Mouse (Mus musculus): ENCODE results near the gene Chaf1b. TPM values are rescaled to one million over a fixed set of nuclear protein-coding genes. Genes with fewer than 3 reads are reported as not detected.

Gene Chaf1b
- polyA plus RNA-seq, 1 experiment from 2014 or later: 17.9 TPM

GRCm38 (mm10) chr16:93884722-93885113 is 1.0 kb downstream of the Chaf1b start:
- Histone ChIP-seq H3K36me3 (ENCODE audit: control insufficient read depth, insufficient read depth, low read length) (no peaks in the 10 kb centered on the region), H3K27ac (ENCODE audit: low read depth, low read length) (no peak overlapping the region), H3K9me3 (ENCODE audit: control insufficient read depth, low read length) (no peaks in the 10 kb centered on the region), H3K4me3 (ENCODE audit: low read length) (peak overlapping the region; percentile 84), H3K27me3 (replicated peaks; ENCODE audit: control insufficient read depth, insufficient read depth, low read length) (no peaks in the 10 kb centered on the region), H3K4me2 (ENCODE audit: low read length) (peak overlapping the region; percentile 98), H3K4me1 (ENCODE audit: control insufficient read depth, insufficient read depth, low read depth, low read length) (peaks cover 3% of the 10 kb centered on the region; the same call in 1 of the 2 replicates), H3K9ac (ENCODE audit: low read depth, low read length) (peak overlapping the region; percentile 71)
- 42% methylated on average over 5 of the region's 5 CpGs for WGBS
- no peak for ATAC-seq

GRCm38 (mm10) chr16:93888481-93888880 is 4.8 kb downstream of the Chaf1b start:
- 92% methylated on average over 6 of the region's 6 CpGs for WGBS
- ATAC-seq: no peak
- H3K4me3 ChIP-seq (ENCODE audit: low read length): no peak overlapping the region
- H3K36me3 ChIP-seq (ENCODE audit: control insufficient read depth, insufficient read depth, low read length): no peaks in the 10 kb centered on the region
- H3K9me3 ChIP-seq (ENCODE audit: control insufficient read depth, low read length): no peaks in the 10 kb centered on the region
- H3K4me1 ChIP-seq (ENCODE audit: control insufficient read depth, insufficient read depth, low read depth, low read length): 0 out of 2 replicates have a peak, but pooled peaks cover 3% of the 10 kb centered on the region
- H3K27ac ChIP-seq (ENCODE audit: low read depth, low read length): no peak overlapping the region
- H3K4me2 ChIP-seq (ENCODE audit: low read length): no peak overlapping the region
- no peak overlapping the region for H3K9ac ChIP-seq (ENCODE audit: low read depth, low read length)
- no peaks in the 10 kb centered on the region for H3K27me3 ChIP-seq (replicated peaks; ENCODE audit: control insufficient read depth, insufficient read depth, low read length)

- no peaks in the 10 kb centered on the region for H3K9me3 ChIP-seq (ENCODE audit: control insufficient read depth, low read length)
- H3K36me3 ChIP-seq (ENCODE audit: control insufficient read depth, insufficient read depth, low read length): no peaks in the 10 kb centered on the region
- no peak overlapping the region for H3K9ac ChIP-seq (ENCODE audit: low read depth, low read length)
- H3K4me1 ChIP-seq (ENCODE audit: control insufficient read depth, insufficient read depth, low read depth, low read length): no peaks in the 10 kb centered on the region
- H3K27ac ChIP-seq (ENCODE audit: low read depth, low read length): no peak overlapping the region
- ATAC-seq: no peak
- H3K4me2 ChIP-seq (ENCODE audit: low read length): no peak overlapping the region
- no peaks in the 10 kb centered on the region for H3K27me3 ChIP-seq (replicated peaks; ENCODE audit: control insufficient read depth, insufficient read depth, low read length)
- H3K4me3 ChIP-seq (ENCODE audit: low read length): no peak overlapping the region
- WGBS: 90% methylated on average over 12 of the region's 12 CpGs
Observed at GRCm38 (mm10) chr16:93890948-93891604, 7.4 kb downstream of the Chaf1b start.

GRCm38 (mm10) chr16:93893285-93893684 is 9.6 kb downstream of the Chaf1b start:
- H3K27ac ChIP-seq (ENCODE audit: low read depth, low read length): no peak overlapping the region
- H3K4me1 ChIP-seq (ENCODE audit: control insufficient read depth, insufficient read depth, low read depth, low read length): no peaks in the 10 kb centered on the region
- no peak overlapping the region for H3K9ac ChIP-seq (ENCODE audit: low read depth, low read length)
- no peaks in the 10 kb centered on the region for H3K9me3 ChIP-seq (ENCODE audit: control insufficient read depth, low read length)
- ATAC-seq: no peak
- no peaks in the 10 kb centered on the region for H3K27me3 ChIP-seq (replicated peaks; ENCODE audit: control insufficient read depth, insufficient read depth, low read length)
- no peaks in the 10 kb centered on the region for H3K36me3 ChIP-seq (ENCODE audit: control insufficient read depth, insufficient read depth, low read length)
- H3K4me3 ChIP-seq (ENCODE audit: low read length): no peak overlapping the region
- WGBS: 88% methylated on average over 5 of the region's 5 CpGs
- no peak overlapping the region for H3K4me2 ChIP-seq (ENCODE audit: low read length)

GRCm38 (mm10) chr16:93903027-93903426 is 19.3 kb downstream of the Chaf1b start:
- Histone ChIP-seq H3K9ac (ENCODE audit: low read depth, low read length) (no peak overlapping the region), H3K36me3 (ENCODE audit: control insufficient read depth, insufficient read depth, low read length) (peaks cover 2% of the 10 kb centered on the region; the same call in 1 of the 2 replicates), H3K27me3 (replicated peaks; ENCODE audit: control insufficient read depth, insufficient read depth, low read length) (no peaks in the 10 kb centered on the region), H3K9me3 (ENCODE audit: control insufficient read depth, low read length) (no peaks in the 10 kb centered on the region), H3K27ac (ENCODE audit: low read depth, low read length) (no peak overlapping the region), H3K4me3 (ENCODE audit: low read length) (no peak overlapping the region), H3K4me1 (ENCODE audit: control insufficient read depth, insufficient read depth, low read depth, low read length) (no peaks in the 10 kb centered on the region), H3K4me2 (ENCODE audit: low read length) (no peak overlapping the region)
- ATAC-seq: no peak
- WGBS: 74% methylated on average over 6 of the region's 6 CpGs

GRCm38 (mm10) chr16:93906156-93907014 is 22.7 kb downstream of the Chaf1b start:
- WGBS: 65% methylated on average over 11 of the region's 11 CpGs
- no peaks in the 10 kb centered on the region for H3K4me1 ChIP-seq (ENCODE audit: control insufficient read depth, insufficient read depth, low read depth, low read length)
- H3K9me3 ChIP-seq (ENCODE audit: control insufficient read depth, low read length): no peaks in the 10 kb centered on the region
- H3K9ac ChIP-seq (ENCODE audit: low read depth, low read length): no peak overlapping the region
- H3K4me2 ChIP-seq (ENCODE audit: low read length): no peak overlapping the region
- no peaks in the 10 kb centered on the region for H3K36me3 ChIP-seq (ENCODE audit: control insufficient read depth, insufficient read depth, low read length)
- H3K27me3 ChIP-seq (replicated peaks; ENCODE audit: control insufficient read depth, insufficient read depth, low read length): no peaks in the 10 kb centered on the region
- no peak overlapping the region for H3K4me3 ChIP-seq (ENCODE audit: low read length)
- no peak overlapping the region for H3K27ac ChIP-seq (ENCODE audit: low read depth, low read length)
- ATAC-seq: peak; percentile 65; the same call in 1 of the 2 replicates

GRCm38 (mm10) chr16:93907761-93908160 is 24.1 kb downstream of the Chaf1b start:
- no peak overlapping the region for H3K27ac ChIP-seq (ENCODE audit: low read depth, low read length)
- H3K4me1 ChIP-seq (ENCODE audit: control insufficient read depth, insufficient read depth, low read depth, low read length): no peaks in the 10 kb centered on the region
- no peak overlapping the region for H3K4me3 ChIP-seq (ENCODE audit: low read length)
- H3K4me2 ChIP-seq (ENCODE audit: low read length): no peak overlapping the region
- no peaks in the 10 kb centered on the region for H3K9me3 ChIP-seq (ENCODE audit: control insufficient read depth, low read length)
- WGBS: 84% methylated on average over 5 of the region's 5 CpGs
- no peaks in the 10 kb centered on the region for H3K36me3 ChIP-seq (ENCODE audit: control insufficient read depth, insufficient read depth, low read length)
- no peak for ATAC-seq
- H3K9ac ChIP-seq (ENCODE audit: low read depth, low read length): no peak overlapping the region
- H3K27me3 ChIP-seq (replicated peaks; ENCODE audit: control insufficient read depth, insufficient read depth, low read length): no peaks in the 10 kb centered on the region

- H3K4me2 ChIP-seq (ENCODE audit: low read length): no peak overlapping the region
- no peak for ATAC-seq
- H3K4me1 ChIP-seq (ENCODE audit: control insufficient read depth, insufficient read depth, low read depth, low read length): no peaks in the 10 kb centered on the region
- H3K9ac ChIP-seq (ENCODE audit: low read depth, low read length): no peak overlapping the region
- no peaks in the 10 kb centered on the region for H3K36me3 ChIP-seq (ENCODE audit: control insufficient read depth, insufficient read depth, low read length)
- H3K4me3 ChIP-seq (ENCODE audit: low read length): no peak overlapping the region
- WGBS: 95% methylated on average over 8 of the region's 8 CpGs
- no peaks in the 10 kb centered on the region for H3K9me3 ChIP-seq (ENCODE audit: control insufficient read depth, low read length)
- H3K27me3 ChIP-seq (replicated peaks; ENCODE audit: control insufficient read depth, insufficient read depth, low read length): no peaks in the 10 kb centered on the region
- no peak overlapping the region for H3K27ac ChIP-seq (ENCODE audit: low read depth, low read length)
Observed at GRCm38 (mm10) chr16:93908196-93908595, 24.5 kb downstream of the Chaf1b start.

GRCm38 (mm10) chr16:93909936-93910335 is 26.2 kb downstream of the Chaf1b start:
- WGBS: 92% methylated on average over 3 of the region's 3 CpGs
- no peaks in the 10 kb centered on the region for H3K27me3 ChIP-seq (replicated peaks; ENCODE audit: control insufficient read depth, insufficient read depth, low read length)
- no peaks in the 10 kb centered on the region for H3K9me3 ChIP-seq (ENCODE audit: control insufficient read depth, low read length)
- no peak overlapping the region for H3K9ac ChIP-seq (ENCODE audit: low read depth, low read length)
- H3K4me2 ChIP-seq (ENCODE audit: low read length): no peak overlapping the region
- H3K27ac ChIP-seq (ENCODE audit: low read depth, low read length): no peak overlapping the region
- no peak overlapping the region for H3K4me3 ChIP-seq (ENCODE audit: low read length)
- no peaks in the 10 kb centered on the region for H3K4me1 ChIP-seq (ENCODE audit: control insufficient read depth, insufficient read depth, low read depth, low read length)
- no peak for ATAC-seq
- no peaks in the 10 kb centered on the region for H3K36me3 ChIP-seq (ENCODE audit: control insufficient read depth, insufficient read depth, low read length)

Measured in hindbrain, embryonic 16.5 days (tissue).